Mouse (Mus musculus) midbrain, embryonic 14.5 days (tissue): ENCODE measurements around the gene Tmc3. TPM values are rescaled to one million over a fixed set of nuclear protein-coding genes. Genes with fewer than 3 reads are reported as not detected.

Experiments
- ATAC-seq: fragments of 200-750 bp; cut with Nextera tagmentation; 2 replicates; pipeline ENCODE4 v1.8.0; 2017; ENCODE audit warnings: moderate number of reproducible peaks, moderate library complexity; ENCODE audit not compliant: low FRiP score, low TSS enrichment
- DNase-seq: peaks from one replicate; pipeline ENCODE4 v3.0.0-alpha.2; 2015
- H3K27ac ChIP-seq: fragments of 300-500 bp; sonication (generic); replicated peaks from 2 replicates; pipeline ENCODE4 v1.5.1; 2014; ENCODE audit warnings: mild to moderate bottlenecking, low read depth, low read length, moderate library complexity
- H3K27me3 ChIP-seq: fragments of 300-500 bp; sonication (generic); 2 replicates; pipeline ENCODE4 v1.6.1; 2014; ENCODE audit warnings: low read length, control low read depth, mixed read lengths; ENCODE audit not compliant: control insufficient read depth, insufficient read depth
- H3K36me3 ChIP-seq: fragments of 300-500 bp; sonication (generic); 2 replicates; pipeline ENCODE4 v1.6.1; 2014; ENCODE audit warnings: low read length, control low read depth; ENCODE audit not compliant: control insufficient read depth, insufficient read depth
- H3K4me1 ChIP-seq: fragments of 300-500 bp; sonication (generic); 2 replicates; pipeline ENCODE4 v1.6.1; 2014; ENCODE audit warnings: mild to moderate bottlenecking, antibody characterized with exemption, low read length, control low read depth; ENCODE audit not compliant: control insufficient read depth, insufficient read depth
- H3K4me2 ChIP-seq: fragments of 300-500 bp; sonication (generic); 2 replicates; pipeline ENCODE4 v1.6.1; 2014; ENCODE audit warnings: mild to moderate bottlenecking, low read length, moderate library complexity
- H3K4me3 ChIP-seq: fragments of 300-500 bp; sonication (generic); replicated peaks from 2 replicates; pipeline ENCODE4 v1.5.1; 2014; ENCODE audit warnings: low read depth, low read length
- H3K9ac ChIP-seq: fragments of 300-500 bp; sonication (generic); replicated peaks from 2 replicates; pipeline ENCODE4 v1.6.1; 2014; ENCODE audit warnings: mild to moderate bottlenecking, low read length, moderate library complexity
- H3K9me3 ChIP-seq: fragments of 300-500 bp; sonication (generic); 2 replicates; pipeline ENCODE4 v1.6.1; 2016; ENCODE audit warnings: low read length, control low read depth, mixed read lengths; ENCODE audit not compliant: control insufficient read depth
- WGBS: fragments of 180-500 bp; shearing (Covaris S2); extraction: QIAGEN DNeasy Blood & Tissue Kit; methylation state at CpG from one replicate; pipeline ENCODE4 v1.1.7; 2014; 5-methylcytosine and 5-hydroxymethylcytosine counted together
- polyA plus RNA-seq: library from polyadenylated mRNA; unstranded; fragments of >200 nt; fragmentation: Nextera tagmentation; extraction: Ambion mirVana; gene quantifications from 2 replicates; pipeline ENCODE4 v1.2.1, GENCODE M21; 2014

Gene Tmc3
- polyA plus RNA-seq, 1 experiment from 2014 or later = 0.25 TPM

GRCm38 (mm10) chr7:83662711-83663375, 78.1 kb downstream of the Tmc3 start:
- no peaks in the 10 kb centered on the region for H3K36me3 ChIP-seq
- H3K4me3 ChIP-seq = no peak overlapping the region
- DNase-seq = no peak
- no peaks in the 10 kb centered on the region for H3K27me3 ChIP-seq
- no peak overlapping the region for H3K27ac ChIP-seq
- WGBS = 88% methylated on average over 6 of the region's 6 CpGs
- H3K4me2 ChIP-seq = no peak overlapping the region
- ATAC-seq = no peak
- H3K9ac ChIP-seq = no peak overlapping the region
- H3K9me3 ChIP-seq = no peaks in the 10 kb centered on the region
- H3K4me1 ChIP-seq = no peaks in the 10 kb centered on the region

- Histone ChIP-seq H3K4me3 (no peak overlapping the region), H3K4me1 (no peaks in the 10 kb centered on the region), H3K9me3 (no peaks in the 10 kb centered on the region), H3K4me2 (no peak overlapping the region), H3K27ac (no peak overlapping the region), H3K27me3 (no peaks in the 10 kb centered on the region), H3K9ac (no peak overlapping the region), H3K36me3 (no peaks in the 10 kb centered on the region)
- ATAC-seq (no peak), DNase-seq (no peak)
- 88% methylated on average over 4 of the region's 4 CpGs for WGBS
These were observed 81.4 kb downstream of the Tmc3 start for GRCm38 (mm10) chr7:83666087-83666595.

- no peak overlapping the region for H3K27ac ChIP-seq
- H3K4me2 ChIP-seq = no peak overlapping the region
- H3K4me3 ChIP-seq = no peak overlapping the region
- no peaks in the 10 kb centered on the region for H3K27me3 ChIP-seq
- H3K36me3 ChIP-seq = no peaks in the 10 kb centered on the region
- no peak for ATAC-seq
- 85% methylated on average over 5 of the region's 5 CpGs for WGBS
- no peaks in the 10 kb centered on the region for H3K4me1 ChIP-seq
- no peaks in the 10 kb centered on the region for H3K9me3 ChIP-seq
- DNase-seq = no peak
- no peak overlapping the region for H3K9ac ChIP-seq
These were observed 83.4 kb downstream of the Tmc3 start for GRCm38 (mm10) chr7:83667936-83668645.

- DNase-seq (peak; percentile 79), ATAC-seq (no peak; the same call in 1 of the 2 replicates)
- Histone ChIP-seq H3K9me3 (no peaks in the 10 kb centered on the region), H3K27ac (no peak overlapping the region), H3K27me3 (no peaks in the 10 kb centered on the region), H3K9ac (no peak overlapping the region), H3K4me3 (no peak overlapping the region), H3K4me1 (no peaks in the 10 kb centered on the region), H3K36me3 (no peaks in the 10 kb centered on the region), H3K4me2 (no peak overlapping the region)
- WGBS = 19% methylated on average over 1 of the region's 1 CpGs
These were observed 84.0 kb downstream of the Tmc3 start for GRCm38 (mm10) chr7:83668724-83669123.

- no peak for DNase-seq
These were observed 86.8 kb downstream of the Tmc3 start for GRCm38 (mm10) chr7:83671573-83671972.

More at GRCm38 (mm10) chr7:83671573-83671972, 86.8 kb downstream of the Tmc3 start:
- 92% methylated on average over 6 of the region's 6 CpGs for WGBS
- no peak overlapping the region for H3K9ac ChIP-seq
- H3K4me2 ChIP-seq = no peak overlapping the region
- H3K4me1 ChIP-seq = no peaks in the 10 kb centered on the region
- no peaks in the 10 kb centered on the region for H3K36me3 ChIP-seq
- H3K27ac ChIP-seq = no peak overlapping the region
- H3K4me3 ChIP-seq = no peak overlapping the region
- H3K9me3 ChIP-seq = no peaks in the 10 kb centered on the region
- ATAC-seq = no peak
- H3K27me3 ChIP-seq = no peaks in the 10 kb centered on the region

Other genes with a start within 250 kb of the Tmc3 start
- 5.0 and 7.4 TPM in 2 replicates for gene Stard5, start 47.0 kb downstream of the Tmc3 start, polyA plus RNA-seq
- 0.43 and 0.70 TPM in 2 replicates for gene Il16, start 160.8 kb downstream of the Tmc3 start, polyA plus RNA-seq
- 0.49 and 0.55 TPM in 2 replicates for gene Cfap161, start 210.0 kb downstream of the Tmc3 start, polyA plus RNA-seq